Comparison of ENCODE assay signal across 8 mouse cellular contexts in genomic region chr10:14404070-14404469, GRCm38 (mm10).
DNase-seq lines count a peak whose midpoint lies in the region; ATAC-seq lines count a peak whose summit lies in the region.
"Had no signal": no experiment of that assay in that cellular context is flagged by ENCODE, and none has a peak within 500 bp of the region (broad histone marks: within the 10 kb centered on the region; RNA-seq: fewer than 3 reads in every experiment).

No protein-coding gene starts in this region.

- ATAC-seq in kidney, embryonic 15.5 days (replicated peaks; ENCODE audit: low FRiP score): no peak

- no peaks in the 10 kb centered on the region for H3K27me3 ChIP-seq in kidney, embryonic 15.5 days
- H3K27me3 ChIP-seq: limb, embryonic 12.5 days had no signal

- H3K9me3 ChIP-seq in kidney, embryonic 15.5 days (replicated peaks): 0 out of 2 replicates have a peak, but pooled peaks cover 15% of the 10 kb centered on the region

- peak; percentile 8 for DNase-seq in kidney, adult 11 months
- DNase-seq in 416B (ENCODE audit: low read depth): peak; percentile 80
- peak; percentile 40 for DNase-seq in ES-CJ7 (ENCODE audit: low read depth, low spot score)
- peak; percentile 18 to 24 for DNase-seq in kidney, adult 8-10 months
- peak; percentile 23 for DNase-seq in telencephalon, adult 2 months (ENCODE audit: low read depth, low spot score)
- DNase-seq in ovary, adult 18-20 months (ENCODE audit: low spot score): no peak

- no peak overlapping the region for H3K27ac ChIP-seq in kidney, embryonic 15.5 days
- H3K27ac ChIP-seq: limb, embryonic 12.5 days had no signal

- H3K36me3 ChIP-seq in kidney, embryonic 15.5 days: peaks cover 17% of the 10 kb centered on the region
- H3K36me3 ChIP-seq: limb, embryonic 12.5 days had no signal

- 82% methylated on average over 1 of the region's 1 CpGs for WGBS in kidney, embryonic 15.5 days

- H3K9ac ChIP-seq in kidney, embryonic 15.5 days: no peak overlapping the region
- H3K9ac ChIP-seq: limb, embryonic 12.5 days had no signal

- H3K4me1 ChIP-seq in kidney, embryonic 15.5 days: no peaks in the 10 kb centered on the region
- H3K4me1 ChIP-seq: limb, embryonic 12.5 days had no signal

- H3K4me2 ChIP-seq in kidney, embryonic 15.5 days: no peak overlapping the region
- H3K4me2 ChIP-seq: limb, embryonic 12.5 days had no signal

- H3K4me3 ChIP-seq in kidney, embryonic 15.5 days (replicated peaks): no peak overlapping the region
- H3K4me3 ChIP-seq: limb, embryonic 12.5 days had no signal
